Mouse (Mus musculus): ENCODE results near the gene Nipal3. TPM values are rescaled to one million over a fixed set of nuclear protein-coding genes. Genes with fewer than 3 reads are reported as not detected.

Gene Nipal3
- total and polyA plus RNA-seq, 2 experiments = 5.4 to 7.5 TPM

DNA sequence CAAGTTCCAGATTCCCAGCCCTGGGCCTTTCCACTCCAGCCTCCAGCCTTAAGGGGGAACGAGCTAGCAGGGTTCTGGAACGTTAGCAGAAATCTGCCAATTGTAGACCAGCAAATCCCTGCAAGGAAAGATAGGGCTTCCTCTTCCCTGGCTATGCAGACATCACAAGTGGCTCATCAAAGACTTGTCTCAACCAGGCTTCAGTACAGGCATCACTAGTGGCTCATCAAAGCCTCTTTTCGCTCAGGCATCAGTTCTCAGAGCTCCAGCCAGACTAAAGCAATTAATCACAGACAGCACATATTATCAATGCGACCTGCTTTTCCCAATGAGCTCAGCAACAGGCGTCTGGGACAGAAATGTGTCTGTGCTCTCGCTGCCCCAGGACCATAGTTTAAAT lies 38.2 kb upstream of the Nipal3 start:
- H3K4me3 ChIP-seq (ENCODE audit: insufficient read depth, low read depth, low read length) = no peak overlapping the region
- WGBS = 75% methylated on average over 6 of the region's 6 CpGs

DNA sequence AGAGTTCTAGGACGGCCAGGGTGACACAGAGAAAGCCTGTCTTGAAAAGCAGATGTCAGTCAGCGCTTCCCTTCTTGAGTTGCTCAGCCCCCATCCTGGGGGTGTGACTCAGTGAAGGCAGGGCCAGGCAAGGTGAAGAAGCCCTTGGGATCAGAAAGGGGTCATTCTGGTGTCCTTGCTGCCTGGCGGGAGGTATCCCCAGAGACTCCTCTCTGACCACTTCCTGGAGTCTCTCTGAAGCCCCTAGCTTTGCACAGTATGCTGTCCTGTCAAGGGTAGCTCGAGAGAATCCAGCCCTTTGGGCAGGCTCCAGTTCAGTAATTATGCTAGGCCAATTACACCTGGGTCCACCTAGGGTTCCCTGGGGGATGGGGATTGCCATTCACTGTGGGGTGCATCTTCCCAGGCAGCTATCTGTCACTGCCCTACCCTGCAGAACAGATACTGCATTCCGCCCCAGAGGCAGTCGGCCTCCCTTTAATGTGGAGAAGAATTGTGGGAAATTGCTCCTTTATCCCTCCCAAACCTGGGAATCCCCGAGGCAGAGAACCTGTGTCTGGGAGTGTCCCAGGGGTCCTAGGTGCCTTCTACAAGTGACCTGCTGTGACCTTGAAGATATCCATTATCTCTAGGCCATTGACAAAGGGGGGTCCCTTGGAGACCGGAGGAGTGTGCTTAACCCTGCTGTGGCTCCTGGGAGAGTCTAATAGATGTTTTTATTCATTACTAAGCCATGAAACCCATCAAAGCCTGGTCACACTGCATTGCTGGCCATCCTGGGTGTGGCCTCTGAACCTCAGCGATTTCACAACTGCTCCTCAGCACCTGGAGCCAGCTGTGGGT lies 37.2 kb upstream of the Nipal3 start:
- Histone ChIP-seq H3K27ac (replicated peaks; ENCODE audit: insufficient read depth, low read depth, low read length) (no peak overlapping the region), H3K4me1 (ENCODE audit: control insufficient read depth, insufficient read depth, low read length) (no peaks in the 10 kb centered on the region), H3K9ac (ENCODE audit: low read depth, low read length) (no peak overlapping the region), H3K27me3 (ENCODE audit: control insufficient read depth, insufficient read depth, low read length) (no peaks in the 10 kb centered on the region), H3K4me3 (ENCODE audit: insufficient read depth, low read depth, low read length) (no peak overlapping the region), H3K79me2 (ENCODE audit: control insufficient read depth, insufficient read depth, low read length) (no peaks in the 10 kb centered on the region), H3K36me3 (ENCODE audit: control insufficient read depth, insufficient read depth, low read length) (no peaks in the 10 kb centered on the region)
- TF ChIP-seq CTCF (IDR thresholded peaks at IDR 0.05; ENCODE audit: low read depth, low read length) (no peak), POLR2A (IDR thresholded peaks at IDR 0.05; ENCODE audit: extremely low read depth, insufficient read depth, low read length) (no peak)
- DNase-seq (ENCODE audit: extremely low read depth, low read depth, low spot score) = no peak
- 54% methylated on average over 9 of the region's 9 CpGs for WGBS

More for the DNA sequence above, 38.2 kb upstream of the Nipal3 start:
- no peak for TF ChIP-seq POLR2A (IDR thresholded peaks at IDR 0.05; ENCODE audit: extremely low read depth, insufficient read depth, low read length)
- no peak for TF ChIP-seq CTCF (IDR thresholded peaks at IDR 0.05; ENCODE audit: low read depth, low read length)
- Histone ChIP-seq H3K4me1 (ENCODE audit: control insufficient read depth, insufficient read depth, low read length) (no peaks in the 10 kb centered on the region), H3K27me3 (ENCODE audit: control insufficient read depth, insufficient read depth, low read length) (no peaks in the 10 kb centered on the region), H3K36me3 (ENCODE audit: control insufficient read depth, insufficient read depth, low read length) (no peaks in the 10 kb centered on the region), H3K79me2 (ENCODE audit: control insufficient read depth, insufficient read depth, low read length) (no peaks in the 10 kb centered on the region), H3K9ac (ENCODE audit: low read depth, low read length) (no peak overlapping the region), H3K27ac (replicated peaks; ENCODE audit: insufficient read depth, low read depth, low read length) (no peak overlapping the region)
- DNase-seq (ENCODE audit: extremely low read depth, low read depth, low spot score) = no peak

DNA sequence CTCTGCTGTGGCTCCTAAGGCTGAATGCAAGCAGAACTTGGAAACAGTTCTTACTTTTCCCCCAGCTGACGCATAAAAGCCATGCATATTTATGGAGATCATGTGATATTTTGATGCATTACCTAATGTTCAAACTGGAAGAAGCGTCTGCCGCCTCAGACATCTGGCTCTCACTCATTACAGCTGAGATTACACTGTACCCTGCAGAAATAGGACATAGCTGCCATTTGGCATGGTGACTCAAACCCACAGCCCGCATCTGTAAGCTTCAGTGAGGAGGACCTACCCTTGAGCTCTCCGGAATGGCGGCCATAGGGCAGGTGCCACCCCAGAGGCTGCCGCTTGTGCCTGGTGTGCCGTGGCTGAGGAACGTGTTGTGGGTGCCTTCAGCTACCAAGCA lies 36.4 kb upstream of the Nipal3 start:
- Histone ChIP-seq H3K27ac (replicated peaks; ENCODE audit: insufficient read depth, low read depth, low read length) (no peak overlapping the region), H3K27me3 (ENCODE audit: control insufficient read depth, insufficient read depth, low read length) (no peaks in the 10 kb centered on the region), H3K4me3 (ENCODE audit: insufficient read depth, low read depth, low read length) (no peak overlapping the region), H3K36me3 (ENCODE audit: control insufficient read depth, insufficient read depth, low read length) (no peaks in the 10 kb centered on the region), H3K9ac (ENCODE audit: low read depth, low read length) (no peak overlapping the region), H3K79me2 (ENCODE audit: control insufficient read depth, insufficient read depth, low read length) (no peaks in the 10 kb centered on the region), H3K4me1 (ENCODE audit: control insufficient read depth, insufficient read depth, low read length) (no peaks in the 10 kb centered on the region)
- DNase-seq (ENCODE audit: extremely low read depth, low read depth, low spot score) = no peak
- 94% methylated on average over 9 of the region's 9 CpGs for WGBS
- no peak for TF ChIP-seq CTCF (IDR thresholded peaks at IDR 0.05; ENCODE audit: low read depth, low read length)
- TF ChIP-seq POLR2A (IDR thresholded peaks at IDR 0.05; ENCODE audit: extremely low read depth, insufficient read depth, low read length) = no peak

DNA sequence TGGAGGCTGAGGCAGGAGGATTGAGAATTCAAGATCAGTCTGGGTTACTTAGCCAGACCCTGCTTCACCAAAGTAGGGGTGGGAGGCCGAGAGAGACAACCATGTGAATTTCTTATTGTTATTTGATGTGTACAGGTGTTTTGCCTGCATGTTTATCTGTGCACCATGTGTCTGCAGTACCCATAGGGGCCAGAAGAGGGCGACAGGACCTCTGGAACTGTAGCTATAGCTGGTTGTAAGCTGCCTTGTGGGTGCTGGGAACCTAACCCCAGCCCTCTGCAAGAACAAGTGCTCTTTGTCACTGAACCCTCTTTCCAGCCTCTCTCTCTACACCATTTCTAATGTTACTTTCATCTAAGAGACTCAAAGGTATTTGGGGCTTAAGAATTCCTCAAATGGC lies 35.4 kb upstream of the Nipal3 start:
- TF ChIP-seq POLR2A (IDR thresholded peaks at IDR 0.05; ENCODE audit: extremely low read depth, insufficient read depth, low read length) (no peak), CTCF (IDR thresholded peaks at IDR 0.05; ENCODE audit: low read depth, low read length) (no peak)
- Histone ChIP-seq H3K27ac (replicated peaks; ENCODE audit: insufficient read depth, low read depth, low read length) (no peak overlapping the region), H3K27me3 (ENCODE audit: control insufficient read depth, insufficient read depth, low read length) (no peaks in the 10 kb centered on the region), H3K4me3 (ENCODE audit: insufficient read depth, low read depth, low read length) (no peak overlapping the region), H3K79me2 (ENCODE audit: control insufficient read depth, insufficient read depth, low read length) (no peaks in the 10 kb centered on the region), H3K36me3 (ENCODE audit: control insufficient read depth, insufficient read depth, low read length) (no peaks in the 10 kb centered on the region), H3K4me1 (ENCODE audit: control insufficient read depth, insufficient read depth, low read length) (no peaks in the 10 kb centered on the region), H3K9ac (ENCODE audit: low read depth, low read length) (no peak overlapping the region)
- WGBS = 56% methylated on average over 2 of the region's 2 CpGs
- DNase-seq (ENCODE audit: extremely low read depth, low read depth, low spot score) = no peak

DNA sequence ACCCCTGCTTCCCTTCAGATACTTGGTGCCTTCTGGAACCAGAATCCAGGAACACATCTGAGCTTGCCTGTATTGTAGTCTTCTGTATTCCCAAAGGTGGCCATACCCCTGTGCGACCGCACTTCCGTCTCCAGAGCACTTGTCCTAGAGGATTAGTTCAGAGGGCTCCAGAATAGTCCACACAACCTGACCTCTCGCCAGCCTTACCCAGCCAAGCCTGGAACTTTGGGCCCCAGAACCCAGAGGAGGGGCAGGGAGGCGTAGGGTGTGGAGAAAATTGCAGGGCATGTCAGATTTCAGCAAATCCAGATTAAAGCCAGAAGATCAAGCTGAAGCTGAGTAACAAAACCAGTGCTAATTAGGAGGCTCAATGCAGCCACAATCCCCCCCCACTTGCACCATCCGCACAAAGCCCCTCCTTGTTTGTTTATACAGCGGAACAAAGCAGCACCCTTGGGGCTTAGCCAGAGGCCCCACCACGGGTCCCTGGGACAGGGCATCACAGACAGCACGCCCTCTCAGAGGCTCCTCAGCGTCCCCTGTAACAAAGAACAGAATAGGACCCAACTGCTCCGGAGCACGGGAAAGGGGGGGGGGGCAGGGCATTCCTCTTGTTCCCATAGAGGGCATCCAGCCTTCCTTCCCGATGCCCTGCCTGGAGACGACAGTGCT lies 31.3 kb upstream of the Nipal3 start:
- H3K27me3 ChIP-seq (ENCODE audit: control insufficient read depth, insufficient read depth, low read length) = no peaks in the 10 kb centered on the region
- H3K4me1 ChIP-seq (ENCODE audit: control insufficient read depth, insufficient read depth, low read length) = no peaks in the 10 kb centered on the region
- TF ChIP-seq POLR2A (IDR thresholded peaks at IDR 0.05; ENCODE audit: extremely low read depth, insufficient read depth, low read length) (no peak), CTCF (IDR thresholded peaks at IDR 0.05; ENCODE audit: low read depth, low read length) (no peak)
- 49% methylated on average over 14 of the region's 14 CpGs for WGBS
- H3K79me2 ChIP-seq (ENCODE audit: control insufficient read depth, insufficient read depth, low read length) = no peaks in the 10 kb centered on the region
- H3K36me3 ChIP-seq (ENCODE audit: control insufficient read depth, insufficient read depth, low read length) = no peaks in the 10 kb centered on the region
- no peak for DNase-seq (ENCODE audit: extremely low read depth, low read depth, low spot score)
- no peak overlapping the region for H3K9ac ChIP-seq (ENCODE audit: low read depth, low read length)
- H3K4me3 ChIP-seq (ENCODE audit: insufficient read depth, low read depth, low read length) = no peak overlapping the region
- no peak overlapping the region for H3K27ac ChIP-seq (replicated peaks; ENCODE audit: insufficient read depth, low read depth, low read length)

DNA sequence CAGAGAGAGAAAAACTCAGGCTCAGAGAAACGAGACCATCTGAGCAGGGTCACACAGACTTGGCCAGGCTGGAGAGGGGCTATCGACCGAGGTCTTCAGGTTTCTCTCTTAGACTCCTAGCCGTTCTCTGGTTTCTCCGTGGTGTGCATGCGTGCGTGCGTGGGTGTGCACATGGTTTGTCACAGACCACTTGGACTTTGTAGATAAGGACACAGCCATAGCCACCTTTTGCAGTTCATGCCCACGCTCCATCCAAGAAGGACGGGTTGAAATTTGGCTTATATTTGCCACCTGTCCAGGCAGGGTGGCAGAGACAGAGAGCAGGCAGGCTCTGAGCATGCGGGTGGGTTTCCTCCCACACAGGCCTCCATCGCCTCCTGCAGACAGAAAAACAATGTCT lies 30.2 kb upstream of the Nipal3 start:
- WGBS = 74% methylated on average over 12 of the region's 12 CpGs
- H3K4me1 ChIP-seq (ENCODE audit: control insufficient read depth, insufficient read depth, low read length) = no peaks in the 10 kb centered on the region
- no peak for DNase-seq (ENCODE audit: extremely low read depth, low read depth, low spot score)

More for the DNA sequence above, 30.2 kb upstream of the Nipal3 start:
- TF ChIP-seq POLR2A (IDR thresholded peaks at IDR 0.05; ENCODE audit: extremely low read depth, insufficient read depth, low read length) = no peak
- no peak for TF ChIP-seq CTCF (IDR thresholded peaks at IDR 0.05; ENCODE audit: low read depth, low read length)
- H3K27me3 ChIP-seq (ENCODE audit: control insufficient read depth, insufficient read depth, low read length) = no peaks in the 10 kb centered on the region
- no peak overlapping the region for H3K4me3 ChIP-seq (ENCODE audit: insufficient read depth, low read depth, low read length)
- H3K27ac ChIP-seq (replicated peaks; ENCODE audit: insufficient read depth, low read depth, low read length) = no peak overlapping the region
- no peaks in the 10 kb centered on the region for H3K79me2 ChIP-seq (ENCODE audit: control insufficient read depth, insufficient read depth, low read length)
- H3K36me3 ChIP-seq (ENCODE audit: control insufficient read depth, insufficient read depth, low read length) = no peaks in the 10 kb centered on the region
- no peak overlapping the region for H3K9ac ChIP-seq (ENCODE audit: low read depth, low read length)
